Mouse (Mus musculus): ENCODE data around the gene Gm17409.

Gene Gm17409

GRCm38 (mm10) chr2:58485152-58485551 lies 15.2 kb downstream of the Gm17409 start:
- DNase-seq, result no peak

- no peak for DNase-seq
Measured at GRCm38 (mm10) chr2:58485683-58486082, 15.8 kb downstream of the Gm17409 start.

- DNase-seq, result no peak
Measured at GRCm38 (mm10) chr2:58486441-58487278, 16.7 kb downstream of the Gm17409 start.

- DNase-seq, result no peak
Measured at GRCm38 (mm10) chr2:58487279-58487560, 17.3 kb downstream of the Gm17409 start.

GRCm38 (mm10) chr2:58488404-58488803 lies 18.5 kb downstream of the Gm17409 start:
- DNase-seq, result no peak

GRCm38 (mm10) chr2:58489275-58489674 lies 19.4 kb downstream of the Gm17409 start:
- no peak for DNase-seq

- no peak for DNase-seq
Measured at GRCm38 (mm10) chr2:58493685-58494635, 24.0 kb downstream of the Gm17409 start.

- no peak for DNase-seq
Measured at GRCm38 (mm10) chr2:58495271-58495670, 25.4 kb downstream of the Gm17409 start.

GRCm38 (mm10) chr2:58496647-58497410 lies 26.9 kb downstream of the Gm17409 start:
- no peak for DNase-seq

GRCm38 (mm10) chr2:58505306-58506090 lies 35.6 kb downstream of the Gm17409 start:
- no peak for DNase-seq

- no peak for DNase-seq
Measured at GRCm38 (mm10) chr2:58510192-58510591, 40.3 kb downstream of the Gm17409 start.

- no peak for DNase-seq
Measured at GRCm38 (mm10) chr2:58513212-58513611, 43.3 kb downstream of the Gm17409 start.

GRCm38 (mm10) chr2:58514489-58514888 lies 44.6 kb downstream of the Gm17409 start:
- DNase-seq, result no peak

- no peak for DNase-seq
Measured at GRCm38 (mm10) chr2:58516000-58516399, 46.1 kb downstream of the Gm17409 start.

GRCm38 (mm10) chr2:58516920-58517319 lies 47.0 kb downstream of the Gm17409 start:
- no peak for DNase-seq

- DNase-seq, result no peak
Measured at GRCm38 (mm10) chr2:58518517-58518916, 48.6 kb downstream of the Gm17409 start.
